Mouse (Mus musculus): ENCODE results near the gene Nebl. TPM values are rescaled to one million over a fixed set of nuclear protein-coding genes. Genes with fewer than 3 reads are reported as not detected.

Gene Nebl
- polyA plus RNA-seq, 1 experiment from 2014 or later, result 9.4 TPM

GRCm38 (mm10) chr2:17669953-17670352, 61.3 kb downstream of the Nebl start:
- no peak overlapping the region for H3K4me2 ChIP-seq (ENCODE audit: low read depth, low read length)
- no peaks in the 10 kb centered on the region for H3K9me3 ChIP-seq (ENCODE audit: control insufficient read depth, low read length)
- H3K9ac ChIP-seq (ENCODE audit: low read depth, low read length), result no peak overlapping the region
- H3K4me3 ChIP-seq (ENCODE audit: low read depth, low read length), result no peak overlapping the region
- 41% methylated on average over 10 of the region's 10 CpGs for WGBS
- DNase-seq (ENCODE audit: low spot score) (peak; percentile 57), ATAC-seq (ENCODE audit: low read depth) (no peak)
- H3K27ac ChIP-seq (replicated peaks; ENCODE audit: low read depth, low read length), result no peak overlapping the region
- no peaks in the 10 kb centered on the region for H3K36me3 ChIP-seq (ENCODE audit: control insufficient read depth, insufficient read depth, low read length)
- H3K27me3 ChIP-seq (replicated peaks; ENCODE audit: control insufficient read depth, insufficient read depth, low read length), result no peaks in the 10 kb centered on the region
- 0 out of 2 replicates have a peak, but pooled peaks cover 5% of the 10 kb centered on the region for H3K4me1 ChIP-seq (ENCODE audit: control insufficient read depth, insufficient read depth, low read length)

- H3K4me1 ChIP-seq (ENCODE audit: control insufficient read depth, insufficient read depth, low read length), result 0 out of 2 replicates have a peak, but pooled peaks cover 5% of the 10 kb centered on the region
- H3K4me2 ChIP-seq (ENCODE audit: low read depth, low read length), result no peak overlapping the region
- H3K36me3 ChIP-seq (ENCODE audit: control insufficient read depth, insufficient read depth, low read length), result no peaks in the 10 kb centered on the region
- H3K9ac ChIP-seq (ENCODE audit: low read depth, low read length), result no peak overlapping the region
- ATAC-seq (ENCODE audit: low read depth), result no peak
- WGBS, result 49% methylated on average over 2 of the region's 2 CpGs
- no peak overlapping the region for H3K4me3 ChIP-seq (ENCODE audit: low read depth, low read length)
- DNase-seq (ENCODE audit: low spot score), result no peak
- H3K27ac ChIP-seq (replicated peaks; ENCODE audit: low read depth, low read length), result no peak overlapping the region
- H3K9me3 ChIP-seq (ENCODE audit: control insufficient read depth, low read length), result no peaks in the 10 kb centered on the region
- no peaks in the 10 kb centered on the region for H3K27me3 ChIP-seq (replicated peaks; ENCODE audit: control insufficient read depth, insufficient read depth, low read length)
Measured at GRCm38 (mm10) chr2:17669000-17669399, 62.3 kb downstream of the Nebl start.

GRCm38 (mm10) chr2:17658176-17658575, 73.1 kb downstream of the Nebl start:
- H3K4me1 ChIP-seq (ENCODE audit: control insufficient read depth, insufficient read depth, low read length), result no peaks in the 10 kb centered on the region
- ATAC-seq (ENCODE audit: low read depth) (no peak), DNase-seq (ENCODE audit: low spot score) (no peak)
- H3K36me3 ChIP-seq (ENCODE audit: control insufficient read depth, insufficient read depth, low read length), result no peaks in the 10 kb centered on the region
- H3K4me2 ChIP-seq (ENCODE audit: low read depth, low read length), result no peak overlapping the region
- H3K27ac ChIP-seq (replicated peaks; ENCODE audit: low read depth, low read length), result no peak overlapping the region
- WGBS, result 60% methylated on average over 5 of the region's 5 CpGs
- H3K9me3 ChIP-seq (ENCODE audit: control insufficient read depth, low read length), result no peaks in the 10 kb centered on the region
- no peak overlapping the region for H3K9ac ChIP-seq (ENCODE audit: low read depth, low read length)
- H3K4me3 ChIP-seq (ENCODE audit: low read depth, low read length), result no peak overlapping the region
- no peaks in the 10 kb centered on the region for H3K27me3 ChIP-seq (replicated peaks; ENCODE audit: control insufficient read depth, insufficient read depth, low read length)

- 72% methylated on average over 10 of the region's 10 CpGs for WGBS
- no peaks in the 10 kb centered on the region for H3K36me3 ChIP-seq (ENCODE audit: control insufficient read depth, insufficient read depth, low read length)
- H3K27ac ChIP-seq (replicated peaks; ENCODE audit: low read depth, low read length), result no peak overlapping the region
- H3K9ac ChIP-seq (ENCODE audit: low read depth, low read length), result no peak overlapping the region
- H3K9me3 ChIP-seq (ENCODE audit: control insufficient read depth, low read length), result no peaks in the 10 kb centered on the region
- no peak overlapping the region for H3K4me3 ChIP-seq (ENCODE audit: low read depth, low read length)
- no peak for ATAC-seq (ENCODE audit: low read depth)
- no peak overlapping the region for H3K4me2 ChIP-seq (ENCODE audit: low read depth, low read length)
- peaks cover 8% of the 10 kb centered on the region; the same call in 1 of the 2 replicates for H3K4me1 ChIP-seq (ENCODE audit: control insufficient read depth, insufficient read depth, low read length)
- no peaks in the 10 kb centered on the region for H3K27me3 ChIP-seq (replicated peaks; ENCODE audit: control insufficient read depth, insufficient read depth, low read length)
- no peak for DNase-seq (ENCODE audit: low spot score)
Measured at GRCm38 (mm10) chr2:17650147-17650834, 81.0 kb downstream of the Nebl start.

- H3K36me3 ChIP-seq (ENCODE audit: control insufficient read depth, insufficient read depth, low read length), result no peaks in the 10 kb centered on the region
- H3K4me3 ChIP-seq (ENCODE audit: low read depth, low read length), result no peak overlapping the region
- H3K27me3 ChIP-seq (replicated peaks; ENCODE audit: control insufficient read depth, insufficient read depth, low read length), result no peaks in the 10 kb centered on the region
- H3K27ac ChIP-seq (replicated peaks; ENCODE audit: low read depth, low read length), result no peak overlapping the region
- 56% methylated on average over 3 of the region's 3 CpGs for WGBS
- H3K4me2 ChIP-seq (ENCODE audit: low read depth, low read length), result no peak overlapping the region
- DNase-seq (ENCODE audit: low spot score) (no peak), ATAC-seq (ENCODE audit: low read depth) (no peak)
- H3K9ac ChIP-seq (ENCODE audit: low read depth, low read length), result no peak overlapping the region
- H3K9me3 ChIP-seq (ENCODE audit: control insufficient read depth, low read length), result no peaks in the 10 kb centered on the region
- H3K4me1 ChIP-seq (ENCODE audit: control insufficient read depth, insufficient read depth, low read length), result peaks cover 8% of the 10 kb centered on the region; the same call in 1 of the 2 replicates
Measured at GRCm38 (mm10) chr2:17649728-17650127, 81.5 kb downstream of the Nebl start.

- peak; percentile 60; the same call in 1 of the 2 replicates for ATAC-seq (ENCODE audit: low read depth)
- Histone ChIP-seq H3K4me3 (ENCODE audit: low read depth, low read length) (no peak overlapping the region), H3K36me3 (ENCODE audit: control insufficient read depth, insufficient read depth, low read length) (no peaks in the 10 kb centered on the region), H3K27ac (replicated peaks; ENCODE audit: low read depth, low read length) (no peak overlapping the region), H3K9ac (ENCODE audit: low read depth, low read length) (no peak overlapping the region), H3K4me1 (ENCODE audit: control insufficient read depth, insufficient read depth, low read length) (peaks cover 4% of the 10 kb centered on the region; the same call in 1 of the 2 replicates), H3K4me2 (ENCODE audit: low read depth, low read length) (no peak overlapping the region), H3K27me3 (replicated peaks; ENCODE audit: control insufficient read depth, insufficient read depth, low read length) (no peaks in the 10 kb centered on the region), H3K9me3 (ENCODE audit: control insufficient read depth, low read length) (no peaks in the 10 kb centered on the region)
- 28% methylated on average over 3 of the region's 3 CpGs for WGBS
- peak; percentile 78 for DNase-seq (ENCODE audit: low spot score)
Measured at GRCm38 (mm10) chr2:17644282-17645262, 86.7 kb downstream of the Nebl start.

DNA sequence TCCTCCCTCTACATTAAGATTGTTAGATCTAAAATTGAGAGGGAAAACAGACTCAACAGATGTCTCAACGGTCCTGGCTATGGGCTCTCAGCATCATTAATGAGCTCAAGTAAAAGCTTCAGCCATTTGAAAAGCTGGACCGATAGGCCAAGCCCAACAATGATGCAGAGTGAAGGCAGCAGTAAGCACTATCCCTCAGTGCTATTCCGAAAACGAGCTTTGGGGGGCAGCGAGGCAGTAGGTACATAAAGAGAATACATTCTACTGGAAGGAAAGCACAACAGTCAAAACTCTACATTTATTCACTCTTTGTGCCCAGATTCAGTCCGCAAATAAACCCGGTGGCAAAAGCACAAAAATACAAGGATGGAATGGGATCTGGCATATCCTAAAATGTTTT, 87.4 kb downstream of the Nebl start:
- no peaks in the 10 kb centered on the region for H3K36me3 ChIP-seq (ENCODE audit: control insufficient read depth, insufficient read depth, low read length)
- DNase-seq (ENCODE audit: low spot score) (no peak), ATAC-seq (ENCODE audit: low read depth) (no peak)
- H3K4me2 ChIP-seq (ENCODE audit: low read depth, low read length), result no peak overlapping the region
- no peak overlapping the region for H3K27ac ChIP-seq (replicated peaks; ENCODE audit: low read depth, low read length)
- no peak overlapping the region for H3K4me3 ChIP-seq (ENCODE audit: low read depth, low read length)
- H3K9me3 ChIP-seq (ENCODE audit: control insufficient read depth, low read length), result no peaks in the 10 kb centered on the region
- no peaks in the 10 kb centered on the region for H3K4me1 ChIP-seq (ENCODE audit: control insufficient read depth, insufficient read depth, low read length)
- no peaks in the 10 kb centered on the region for H3K27me3 ChIP-seq (replicated peaks; ENCODE audit: control insufficient read depth, insufficient read depth, low read length)
- no peak overlapping the region for H3K9ac ChIP-seq (ENCODE audit: low read depth, low read length)
- 59% methylated on average over 7 of the region's 7 CpGs for WGBS

GRCm38 (mm10) chr2:17642770-17643169, 88.5 kb downstream of the Nebl start:
- H3K4me1 ChIP-seq (ENCODE audit: control insufficient read depth, insufficient read depth, low read length), result no peaks in the 10 kb centered on the region
- H3K27ac ChIP-seq (replicated peaks; ENCODE audit: low read depth, low read length), result no peak overlapping the region
- H3K27me3 ChIP-seq (replicated peaks; ENCODE audit: control insufficient read depth, insufficient read depth, low read length), result no peaks in the 10 kb centered on the region
- H3K9me3 ChIP-seq (ENCODE audit: control insufficient read depth, low read length), result no peaks in the 10 kb centered on the region
- ATAC-seq (ENCODE audit: low read depth) (no peak), DNase-seq (ENCODE audit: low spot score) (no peak)
- no peak overlapping the region for H3K9ac ChIP-seq (ENCODE audit: low read depth, low read length)
- 87% methylated on average over 7 of the region's 7 CpGs for WGBS
- H3K4me3 ChIP-seq (ENCODE audit: low read depth, low read length), result no peak overlapping the region
- H3K4me2 ChIP-seq (ENCODE audit: low read depth, low read length), result no peak overlapping the region
- H3K36me3 ChIP-seq (ENCODE audit: control insufficient read depth, insufficient read depth, low read length), result no peaks in the 10 kb centered on the region
